Mouse (Mus musculus) heart, adult 2 months (tissue): ENCODE measurements at regions not wholly inside any gene's neighbourhood (a gene's known extent, or its start where the extent isn't known, plus 50 kb on each side); places are given as distances from the start of the nearest gene placed in this dataset.

ENCODE experiments used
- DNase-seq, 2 experiments: peaks; one replicate each; pipeline ENCODE4 v3.0.0; 2021
- H3K27ac ChIP-seq: fragments of 200-600 bp; 2 replicates; pipeline ENCODE4 v1.8.1; 2022
- H3K27me3 ChIP-seq: fragments of 200-500 bp; 2 replicates; pipeline ENCODE4 v1.6.1; 2012; ENCODE audit warnings: mild to moderate bottlenecking, low read length, inconsistent platforms, mixed read lengths; ENCODE audit not compliant: control insufficient read depth, insufficient read depth
- H3K36me3 ChIP-seq: fragments of 200-500 bp; 2 replicates; pipeline ENCODE4 v1.6.1; 2012; ENCODE audit warnings: low read length, inconsistent platforms; ENCODE audit not compliant: control insufficient read depth, insufficient read depth
- H3K4me1 ChIP-seq: fragments of 200-500 bp; 2 replicates; pipeline ENCODE4 v1.6.1; 2011; ENCODE audit warnings: low read length; ENCODE audit not compliant: control insufficient read depth, insufficient read depth
- H3K4me3 ChIP-seq: fragments of 200-600 bp; 2 replicates; pipeline ENCODE4 v1.8.1; 2022
- H3K79me2 ChIP-seq: fragments of 200-500 bp; replicated peaks from 2 replicates; pipeline ENCODE4 v1.6.1; 2012; ENCODE audit warnings: mild to moderate bottlenecking, inconsistent platforms, low read length, moderate library complexity, mixed read lengths; ENCODE audit not compliant: control insufficient read depth, insufficient read depth
- H3K9ac ChIP-seq: fragments of 200-500 bp; 2 replicates; pipeline ENCODE4 v1.6.1; 2012; ENCODE audit warnings: low read depth, mild to moderate bottlenecking, control low read depth, inconsistent platforms, low read length, mixed read lengths
- CTCF ChIP-seq: fragments of 200-600 bp; IDR thresholded peaks from 2 replicates; pipeline ENCODE4 v1.8.1; 2022; ENCODE audit warnings: antibody characterized with exemption, mild to moderate bottlenecking, moderate library complexity
- EP300 ChIP-seq: fragments of 200-500 bp; IDR thresholded peaks from 2 replicates; pipeline ENCODE4 v1.6.1; 2011; ENCODE audit warnings: low read depth, low read length, control low read depth; ENCODE audit not compliant: insufficient read depth
- POLR2A ChIP-seq: fragments of 200-500 bp; IDR thresholded peaks from 2 replicates; pipeline ENCODE4 v1.6.1; 2011; ENCODE audit warnings: mild to moderate bottlenecking, low read depth, low read length, control low read depth; ENCODE audit not compliant: insufficient read depth
- WGBS: fragments of 180-500 bp; shearing (Covaris S2); methylation state at CpG from one replicate; pipeline ENCODE4 v1.1.7; 2018; 5-methylcytosine and 5-hydroxymethylcytosine counted together
- intact Hi-C: fragments of 180-260 bp; cut with DNase I; formaldehyde crosslinking; loops from one replicate; pipeline ENCODE4 v1.15.1; 2025

DNA sequence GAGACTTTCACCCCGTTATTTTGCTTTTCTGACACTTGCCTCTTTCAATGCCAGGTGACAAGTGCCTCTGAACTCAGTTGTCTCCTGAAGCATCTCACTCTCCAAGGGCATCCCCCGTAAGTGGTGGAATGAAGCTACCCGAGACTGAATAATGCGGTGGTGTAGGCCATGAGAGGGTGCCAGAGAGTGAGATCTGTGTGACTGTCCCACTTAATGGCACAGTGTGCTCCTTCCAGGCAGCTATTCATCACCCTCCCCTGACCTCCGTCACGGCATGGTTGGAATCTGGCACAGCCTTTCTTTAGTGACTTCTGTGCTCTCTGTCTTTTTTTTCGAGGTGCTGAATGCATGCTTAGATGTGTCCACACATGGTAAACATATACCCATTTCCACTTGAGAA lies 102.3 kb upstream of the Hnrnpa3 start:
- H3K36me3 ChIP-seq, result no peaks in the 10 kb centered on the region
- intact Hi-C loops, result no loop called here
- H3K27ac ChIP-seq, result no peak overlapping the region
- TF ChIP-seq POLR2A, result no peak
- no peak for TF ChIP-seq CTCF
- TF ChIP-seq EP300, result no peak
- DNase-seq, result no peak
- 46% methylated on average over 7 of the region's 7 CpGs for WGBS
- H3K27me3 ChIP-seq, result no peaks in the 10 kb centered on the region
- no peak overlapping the region for H3K4me3 ChIP-seq
- H3K9ac ChIP-seq, result no peak overlapping the region
- no peaks in the 10 kb centered on the region for H3K79me2 ChIP-seq
- H3K4me1 ChIP-seq, result no peaks in the 10 kb centered on the region

DNA sequence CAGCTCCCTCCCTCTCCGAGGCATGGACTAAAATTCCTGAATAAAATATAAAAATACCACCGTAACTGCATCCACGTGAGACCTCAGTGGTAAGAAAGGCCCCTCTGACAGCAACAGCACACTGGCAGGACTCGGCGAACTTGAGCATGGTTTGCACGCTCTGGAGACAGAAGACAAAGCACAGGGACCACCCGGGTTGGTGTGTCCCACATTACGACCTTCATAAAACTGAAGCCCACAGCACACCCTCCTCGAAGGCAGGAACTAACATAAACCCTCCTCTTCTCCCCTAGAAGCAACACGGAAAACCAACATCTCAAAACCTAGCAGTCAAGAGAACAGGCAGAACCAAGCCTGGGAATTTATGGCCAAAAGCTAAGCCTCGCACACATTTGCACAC lies 101.7 kb upstream of the Hnrnpa3 start:
- no peak for TF ChIP-seq POLR2A
- no peak for TF ChIP-seq CTCF
- TF ChIP-seq EP300, result no peak
- intact Hi-C loops, result no loop called here
- WGBS, result 88% methylated on average over 11 of the region's 11 CpGs
- Histone ChIP-seq H3K9ac (no peak overlapping the region), H3K36me3 (no peaks in the 10 kb centered on the region), H3K4me3 (no peak overlapping the region), H3K27me3 (no peaks in the 10 kb centered on the region), H3K4me1 (no peaks in the 10 kb centered on the region), H3K27ac (no peak overlapping the region), H3K79me2 (no peaks in the 10 kb centered on the region)
- DNase-seq, result no peak

DNA sequence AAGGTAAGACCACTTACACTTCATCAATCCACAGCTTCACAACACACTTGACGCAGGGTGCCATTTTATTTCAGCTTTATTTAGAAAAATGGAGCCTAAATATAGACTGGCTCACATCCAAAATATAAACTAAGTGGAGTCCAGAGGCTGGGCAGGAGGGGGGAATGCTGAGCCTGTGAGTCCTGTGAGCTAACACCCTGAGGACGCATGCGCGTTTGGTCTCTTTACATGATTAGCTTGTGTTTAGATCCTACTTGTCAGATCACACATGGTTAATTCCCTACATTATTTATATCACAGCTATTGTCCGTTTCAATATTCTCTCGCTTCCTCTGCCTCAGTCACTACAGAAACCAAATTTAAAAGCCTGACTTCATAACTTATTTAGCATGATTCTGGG lies 99.1 kb upstream of the Hnrnpa3 start:
- WGBS, result 51% methylated on average over 6 of the region's 6 CpGs
- intact Hi-C loops, result no loop called here
- H3K4me1 ChIP-seq, result no peaks in the 10 kb centered on the region
- no peaks in the 10 kb centered on the region for H3K79me2 ChIP-seq
- no peak for TF ChIP-seq CTCF
- no peak for TF ChIP-seq EP300
- no peak for TF ChIP-seq POLR2A
- H3K27ac ChIP-seq, result no peak overlapping the region
- H3K9ac ChIP-seq, result no peak overlapping the region
- H3K4me3 ChIP-seq, result no peak overlapping the region
- no peaks in the 10 kb centered on the region for H3K36me3 ChIP-seq
- DNase-seq, result no peak
- no peaks in the 10 kb centered on the region for H3K27me3 ChIP-seq

DNA sequence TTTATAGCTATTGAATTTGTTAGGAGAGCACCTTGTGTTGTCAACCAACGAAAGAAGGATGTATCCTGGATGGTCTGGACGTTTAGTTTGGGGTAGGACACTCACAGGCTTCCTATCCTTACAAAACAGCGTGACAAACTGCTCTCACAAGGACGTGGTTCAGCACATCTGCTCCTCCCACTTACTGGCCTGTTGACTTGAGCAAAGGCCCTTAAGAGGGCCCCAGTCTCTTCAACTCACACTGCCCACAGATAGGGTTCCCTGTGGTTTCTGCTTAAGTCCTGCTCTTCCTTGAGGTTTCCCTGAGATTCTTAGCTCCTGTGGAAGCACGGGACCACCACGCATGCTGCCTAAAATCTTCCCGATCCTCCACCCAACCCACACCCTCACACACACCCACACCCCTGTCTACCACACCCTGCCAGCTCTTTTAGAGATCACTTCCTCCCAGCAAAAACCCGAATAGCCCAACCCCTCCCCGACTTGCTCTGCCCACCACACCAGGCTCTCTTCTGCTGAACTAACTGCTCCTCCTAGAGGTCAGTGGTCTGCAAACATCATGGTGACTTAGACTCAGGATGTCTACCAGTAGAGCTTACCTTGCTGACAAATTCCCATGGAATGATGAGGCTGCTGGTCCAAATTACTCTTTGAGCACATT lies 95.7 kb upstream of the Hnrnpa3 start:
- H3K79me2 ChIP-seq, result no peaks in the 10 kb centered on the region
- WGBS, result 50% methylated on average over 9 of the region's 9 CpGs
- DNase-seq, result no peak
- no peak overlapping the region for H3K9ac ChIP-seq
- intact Hi-C loops, result no loop called here
- H3K4me1 ChIP-seq, result no peaks in the 10 kb centered on the region
- no peak overlapping the region for H3K4me3 ChIP-seq
- H3K27me3 ChIP-seq, result no peaks in the 10 kb centered on the region
- H3K36me3 ChIP-seq, result no peaks in the 10 kb centered on the region
- TF ChIP-seq POLR2A (no peak), CTCF (peak; percentile 26), EP300 (no peak)
- no peak overlapping the region for H3K27ac ChIP-seq

DNA sequence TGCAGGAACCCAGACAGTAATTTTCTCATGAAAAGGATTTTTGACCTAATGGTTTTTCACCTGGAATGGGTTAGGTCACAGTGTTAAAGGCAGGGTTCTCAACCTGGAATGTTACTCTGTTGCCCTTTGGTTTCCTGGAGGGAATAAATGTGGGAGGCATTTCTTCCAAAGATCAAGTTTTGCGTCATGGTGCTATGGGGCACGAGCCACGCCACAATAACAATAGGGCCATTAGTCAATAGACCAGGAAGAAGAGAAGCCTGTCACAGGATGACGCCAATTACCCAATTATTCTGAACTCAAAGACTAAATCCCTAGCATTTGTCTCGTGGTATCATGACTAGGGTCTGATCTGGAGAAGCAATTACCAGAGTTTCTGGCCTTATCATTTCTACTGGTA lies 94.3 kb upstream of the Hnrnpa3 start:
- Histone ChIP-seq H3K4me3 (no peak overlapping the region), H3K27ac (no peak overlapping the region), H3K27me3 (no peaks in the 10 kb centered on the region), H3K79me2 (no peaks in the 10 kb centered on the region), H3K4me1 (no peaks in the 10 kb centered on the region), H3K9ac (no peak overlapping the region), H3K36me3 (no peaks in the 10 kb centered on the region)
- DNase-seq, result no peak
- TF ChIP-seq CTCF (no peak), EP300 (no peak), POLR2A (no peak)
- intact Hi-C loops, result no loop called here
- 78% methylated on average over 5 of the region's 5 CpGs for WGBS

DNA sequence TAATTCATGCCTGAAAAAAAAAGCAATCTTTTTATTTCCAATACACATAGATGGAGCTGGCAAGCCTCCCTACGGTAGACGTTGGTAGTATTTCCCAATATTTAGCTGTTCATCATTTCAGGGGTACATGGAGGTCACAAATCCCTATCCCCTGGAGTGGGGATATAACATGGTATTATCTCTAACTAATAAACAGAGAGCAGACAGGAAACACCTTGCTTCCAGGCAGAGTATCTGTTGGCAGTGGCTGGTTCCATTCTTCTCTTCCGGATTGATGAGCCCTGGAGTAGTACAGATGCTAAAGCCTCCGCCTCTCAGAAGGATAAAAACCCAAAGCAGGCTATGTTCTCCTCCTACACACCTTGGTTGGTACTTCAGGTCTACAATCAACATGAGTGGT lies 91.9 kb upstream of the Hnrnpa3 start:
- no peaks in the 10 kb centered on the region for H3K36me3 ChIP-seq
- no peak overlapping the region for H3K27ac ChIP-seq
- no peaks in the 10 kb centered on the region for H3K27me3 ChIP-seq
- H3K9ac ChIP-seq, result no peak overlapping the region
- intact Hi-C loops, result no loop called here
- DNase-seq, result no peak
- no peak for TF ChIP-seq CTCF
- no peak for TF ChIP-seq EP300
- no peak for TF ChIP-seq POLR2A
- H3K79me2 ChIP-seq, result no peaks in the 10 kb centered on the region
- no peaks in the 10 kb centered on the region for H3K4me1 ChIP-seq
- no peak overlapping the region for H3K4me3 ChIP-seq
- WGBS, result 65% methylated on average over 4 of the region's 4 CpGs
